Mouse (Mus musculus) kidney, adult 2 months (tissue): ENCODE results near the gene Olfr823.
"Not testable (repeated sequence)": the region's sequence is repeated elsewhere in the genome, so short reads cannot be mapped to it uniquely, and the experiment has no call there.

Experiments used
- CTCF ChIP-seq: fragments of 200-500 bp; conservative IDR thresholded peaks from 2 replicates; pipeline ENCODE4 v1.5.1; 2011; ENCODE audit warnings: low read depth, mild to moderate bottlenecking, control low read depth, low read length, moderate library complexity, mixed read lengths; ENCODE audit not compliant: insufficient read depth, insufficient read length
- POLR2A ChIP-seq: fragments of 200-500 bp; IDR thresholded peaks from one replicate; pipeline ENCODE4 v1.6.1; 2011; ENCODE audit warnings: low read depth, low read length, control low read depth

DNA sequence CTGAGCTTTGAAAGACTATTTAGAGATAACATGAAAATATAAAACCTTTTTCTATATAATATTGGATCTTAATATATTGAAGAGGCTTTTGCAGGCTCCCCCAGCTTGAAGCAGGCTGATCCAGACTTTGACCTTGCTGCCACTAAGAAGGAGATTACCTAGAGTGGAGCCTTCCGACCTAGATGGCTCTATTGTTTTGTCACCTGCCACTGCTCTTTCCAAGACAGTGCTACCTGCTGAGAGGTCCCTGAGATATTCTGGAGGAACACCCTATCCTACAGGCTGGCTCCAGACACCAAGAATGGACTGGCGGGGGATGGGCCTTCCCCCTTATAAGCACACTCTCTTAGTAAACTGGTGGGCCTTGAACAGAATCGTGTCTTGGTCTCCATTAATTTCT is 862 bp upstream of the Olfr823 start:
- not testable (repeated sequence) for TF ChIP-seq POLR2A, CTCF
